Mouse (Mus musculus) embryonic facial prominence, embryonic 11.5 days (tissue): Measurements from ENCODE around the gene Mfsd2a. TPM values are rescaled to one million over a fixed set of nuclear protein-coding genes. Genes with fewer than 3 reads are reported as not detected.

Experiments used
- ATAC-seq: fragments of 200-750 bp; cut with Nextera tagmentation; replicated peaks from 2 replicates; pipeline ENCODE4 v1.8.0; 2017; ENCODE audit warnings: low read depth; ENCODE audit not compliant: insufficient number of reproducible peaks, low FRiP score, low TSS enrichment
- DNase-seq: peaks from one replicate; pipeline ENCODE4 v3.0.0-alpha.2; 2015; ENCODE audit warnings: low spot score
- H3K27ac ChIP-seq: fragments of 300-500 bp; sonication (generic); replicated peaks from 2 replicates; pipeline ENCODE4 v1.5.1; 2014; ENCODE audit warnings: mild to moderate bottlenecking, low read depth, low read length, control low read depth
- H3K27me3 ChIP-seq: fragments of 300-500 bp; sonication (generic); 2 replicates; pipeline ENCODE4 v1.6.1; 2014; ENCODE audit warnings: mild to moderate bottlenecking, low read length, moderate library complexity, mixed read lengths; ENCODE audit not compliant: control insufficient read depth, insufficient read depth
- H3K36me3 ChIP-seq: fragments of 300-500 bp; sonication (generic); replicated peaks from 2 replicates; pipeline ENCODE4 v1.6.1; 2014; ENCODE audit warnings: low read depth, mild to moderate bottlenecking, low read length, moderate library complexity, mixed read lengths; ENCODE audit not compliant: control insufficient read depth, insufficient read depth
- H3K4me1 ChIP-seq: fragments of 300-500 bp; sonication (generic); 2 replicates; pipeline ENCODE4 v1.6.1; 2014; ENCODE audit warnings: low read length, mixed read lengths; ENCODE audit not compliant: control insufficient read depth, insufficient read depth
- H3K4me2 ChIP-seq: fragments of 300-500 bp; sonication (generic); 2 replicates; pipeline ENCODE4 v1.6.1; 2014; ENCODE audit warnings: low read depth, mild to moderate bottlenecking, control low read depth, low read length, moderate library complexity
- H3K4me3 ChIP-seq: fragments of 300-500 bp; sonication (generic); 2 replicates; pipeline ENCODE4 v1.5.1; 2014; ENCODE audit warnings: low read depth, low read length, control low read depth
- H3K9ac ChIP-seq: fragments of 300-500 bp; sonication (generic); replicated peaks from 2 replicates; pipeline ENCODE4 v1.6.1; 2014; ENCODE audit warnings: mild to moderate bottlenecking, control low read depth, low read length
- H3K9me3 ChIP-seq: fragments of 300-500 bp; sonication (generic); replicated peaks from 2 replicates; pipeline ENCODE4 v1.6.1; 2016; ENCODE audit warnings: mild to moderate bottlenecking, low read length, inconsistent platforms, mixed read lengths; ENCODE audit not compliant: control insufficient read depth
- WGBS: fragments of 180-500 bp; shearing (Covaris S2); extraction: QIAGEN DNeasy Blood & Tissue Kit; methylation state at CpG from one replicate; pipeline ENCODE4 v1.1.7; 2014; 5-methylcytosine and 5-hydroxymethylcytosine counted together
- polyA plus RNA-seq: library from polyadenylated mRNA; unstranded; fragments of >200 nt; fragmentation: Nextera tagmentation; extraction: Ambion mirVana; gene quantifications from 2 replicates; pipeline ENCODE4 v1.2.1, GENCODE M21; 2014

Gene Mfsd2a
- polyA plus RNA-seq, 1 experiment from 2014 or later = 8.2 TPM

- no peaks in the 10 kb centered on the region for H3K27me3 ChIP-seq
- no peak for ATAC-seq
- H3K4me3 ChIP-seq = no peak overlapping the region
- H3K9me3 ChIP-seq = no peaks in the 10 kb centered on the region
- no peak overlapping the region for H3K9ac ChIP-seq
- no peaks in the 10 kb centered on the region for H3K4me1 ChIP-seq
- no peaks in the 10 kb centered on the region for H3K36me3 ChIP-seq
- H3K4me2 ChIP-seq = no peak overlapping the region
- no peak for DNase-seq
- no peak overlapping the region for H3K27ac ChIP-seq
- 97% methylated on average over 3 of the region's 3 CpGs for WGBS
Observed at GRCm38 (mm10) chr4:122903709-122904108, 57.3 kb downstream of the Mfsd2a start.

GRCm38 (mm10) chr4:122902156-122902555, 58.8 kb downstream of the Mfsd2a start:
- no peak overlapping the region for H3K9ac ChIP-seq
- H3K27ac ChIP-seq = no peak overlapping the region
- ATAC-seq (no peak), DNase-seq (peak; percentile 33)
- no peaks in the 10 kb centered on the region for H3K9me3 ChIP-seq
- no peaks in the 10 kb centered on the region for H3K4me1 ChIP-seq
- WGBS = 29% methylated on average over 6 of the region's 6 CpGs
- H3K36me3 ChIP-seq = no peaks in the 10 kb centered on the region
- no peak overlapping the region for H3K4me3 ChIP-seq
- H3K4me2 ChIP-seq = no peak overlapping the region
- no peaks in the 10 kb centered on the region for H3K27me3 ChIP-seq

- no peaks in the 10 kb centered on the region for H3K4me1 ChIP-seq
- H3K4me3 ChIP-seq = no peak overlapping the region
- H3K27me3 ChIP-seq = no peaks in the 10 kb centered on the region
- no peak overlapping the region for H3K27ac ChIP-seq
- 18% methylated on average over 5 of the region's 5 CpGs for WGBS
- no peaks in the 10 kb centered on the region for H3K9me3 ChIP-seq
- DNase-seq (peak; percentile 84), ATAC-seq (no peak)
- H3K4me2 ChIP-seq = no peak overlapping the region
- no peaks in the 10 kb centered on the region for H3K36me3 ChIP-seq
- no peak overlapping the region for H3K9ac ChIP-seq
Observed at GRCm38 (mm10) chr4:122898313-122898712, 62.7 kb downstream of the Mfsd2a start.

- no peak overlapping the region for H3K4me3 ChIP-seq
- H3K27me3 ChIP-seq = no peaks in the 10 kb centered on the region
- H3K27ac ChIP-seq = no peak overlapping the region
- DNase-seq (no peak), ATAC-seq (no peak)
- no peaks in the 10 kb centered on the region for H3K9me3 ChIP-seq
- H3K36me3 ChIP-seq = no peaks in the 10 kb centered on the region
- no peaks in the 10 kb centered on the region for H3K4me1 ChIP-seq
- no peak overlapping the region for H3K4me2 ChIP-seq
- WGBS = 85% methylated on average over 4 of the region's 4 CpGs
- no peak overlapping the region for H3K9ac ChIP-seq
Observed at GRCm38 (mm10) chr4:122897750-122898149, 63.2 kb downstream of the Mfsd2a start.

Other genes with a start within 250 kb of the Mfsd2a start
- gene Ppt1, start 124.9 kb downstream of the Mfsd2a start, polyA plus RNA-seq = 50.4 and 62.8 TPM in 2 replicates
- gene Cap1, start 75.1 kb downstream of the Mfsd2a start, polyA plus RNA-seq = 68.8 and 70.1 TPM in 2 replicates
- gene Mycl, start 34.5 kb upstream of the Mfsd2a start, polyA plus RNA-seq = 40.0 and 46.3 TPM in 2 replicates
- 21.6 and 21.9 TPM in 2 replicates for gene Trit1, start 55.4 kb upstream of the Mfsd2a start, polyA plus RNA-seq
- gene Bmp8b, start 144.0 kb upstream of the Mfsd2a start, polyA plus RNA-seq = 0.31 and 0.84 TPM in 2 replicates
- gene Oxct2b, start 155.1 kb upstream of the Mfsd2a start, polyA plus RNA-seq = 0.20 TPM in 1 of 2 replicates, not detected in the other
- 129 TPM in 2 replicates for gene Ppie, start 178.8 kb upstream of the Mfsd2a start, polyA plus RNA-seq
- 0.84 and 1.6 TPM in 2 replicates for gene Hpcal4, start 222.0 kb upstream of the Mfsd2a start, polyA plus RNA-seq
- gene Nt5c1a, start 240.3 kb upstream of the Mfsd2a start, polyA plus RNA-seq = not detected in 2 replicates